In the genomic region with DNA sequence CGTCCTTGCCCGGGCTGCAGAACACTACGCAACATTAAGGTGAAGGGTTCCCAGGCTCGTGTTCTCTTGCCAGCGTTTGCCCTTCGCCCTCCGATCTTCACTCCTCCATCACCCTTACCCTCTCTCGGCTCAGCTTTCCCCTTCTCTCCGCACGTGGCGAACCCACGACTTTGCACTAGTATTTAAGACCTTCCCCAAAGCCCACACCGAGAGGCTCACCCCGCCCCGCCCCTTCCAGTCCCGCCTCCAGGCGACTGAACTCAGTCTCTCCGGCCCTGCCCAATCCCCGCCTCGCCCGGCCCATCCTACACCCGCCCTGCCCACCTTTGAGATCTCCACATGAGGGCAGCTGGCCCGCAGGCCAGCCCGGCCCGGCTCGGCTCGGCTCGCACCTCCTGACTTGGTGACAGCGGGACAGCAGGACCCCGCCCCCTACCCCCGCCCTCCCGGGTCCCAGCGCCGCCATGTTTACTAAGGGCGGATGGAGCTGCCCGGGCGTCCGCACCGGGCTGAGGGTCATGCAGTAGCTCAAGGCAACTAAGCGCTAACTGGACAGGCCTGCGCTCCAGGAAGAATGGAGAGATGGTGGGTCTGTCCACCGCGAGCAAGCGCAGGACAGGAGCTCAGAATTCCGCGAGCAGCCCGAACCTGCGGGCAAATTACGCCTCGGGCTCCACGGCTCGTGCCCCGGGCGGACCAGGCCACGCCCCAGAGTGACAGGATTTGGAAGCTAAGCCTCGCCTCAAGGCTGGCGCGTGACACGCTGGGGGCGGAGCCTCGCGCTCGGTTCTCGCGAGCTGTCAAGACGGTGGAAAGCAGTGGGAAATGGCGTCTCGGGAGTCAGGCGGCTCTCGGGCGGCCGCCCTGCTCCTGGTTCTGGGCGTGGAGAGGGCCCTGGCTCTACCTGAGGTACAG, we compare ENCODE assay signal across 8 mouse cellular contexts. TPM values are rescaled to one million over a fixed set of nuclear protein-coding genes. Genes with fewer than 3 reads are reported as not detected.
A peak's percentile ranks its signal among the peaks of the same experiment; 100 is the strongest.
DNase-seq lines count a peak whose midpoint lies in the region; ATAC-seq lines count a peak whose summit lies in the region.

A gene (plus strand): TSS at position 465 of the 915 bp plus-strand sequence.

- intact Hi-C loops in gastrocnemius, postnatal 14 days (cut with DNase I; ENCODE audit: low total_unique reads), result no loop called here
- intact Hi-C loops in left cerebral cortex, postnatal 10 days (cut with DNase I), result no loop called here

- peak; percentile 89 for ATAC-seq in inflammation-experienced regulatory T-cells, adult 6 months
- peak; percentile 90 for ATAC-seq in megakaryocyte-erythroid progenitor cell, adult 5-6 weeks (replicated peaks; ENCODE audit: low FRiP score, low TSS enrichment, poor library complexity, severe bottlenecking)

- peak; percentile 99 to 100 for DNase-seq in adrenal gland, adult (ENCODE audit: inconsistent age in 2 of 2, low spot score in 1 of 2)
- peak; percentile 98 for DNase-seq in embryo, embryonic 10.5 days (ENCODE audit: low spot score)
- DNase-seq in gastrocnemius, postnatal 14 days, result peak; percentile 99
- DNase-seq in left cerebral cortex, postnatal 10 days (ENCODE audit: extremely low spot score in 1 of 2, low spot score in 2 of 2), result peak; percentile 97 to 99
- peak; percentile 98 for DNase-seq in right cerebral cortex, postnatal 25 days
- DNase-seq in urinary bladder, postnatal 4 days (ENCODE audit: low spot score in 2 of 2), result peak; percentile 98 to 99

RNA-seq across cellular contexts. Expression of the gene that starts here (rescaled TPM):
- total RNA-seq in gastrocnemius, postnatal 14 days (2021), result 10 to 100 TPM; 56.7 to 63.5 TPM
- 10 to 100 TPM; 61.6 to 98.6 (median 81.7) TPM for polyA plus RNA-seq in inflammation-experienced regulatory T-cells, adult 6 months (2017; shearing (Covaris generic))
- total RNA-seq in left cerebral cortex, postnatal 10 days (2021), result 10 to 100 TPM; 72.4 to 77.2 TPM
- total RNA-seq in megakaryocyte-erythroid progenitor cell, adult 5-6 weeks (2014; fragmentation: Nextera tagmentation), result 27.7 and 51.7 TPM in 2 replicates
- 50.1 and 57.6 TPM in 2 replicates for total RNA-seq in megakaryocyte-erythroid progenitor cell, adult 5-6 weeks (2017)

Comparison
In these comparisons a context has a peak if more than half of its experiments do, and no peak if none do; other contexts are left out.
1. Peak in every context shown above with its lines: DNase-seq and ATAC-seq.